Mouse (Mus musculus): ENCODE results near the gene Rab6a. TPM values are rescaled to one million over a fixed set of nuclear protein-coding genes. Genes with fewer than 3 reads are reported as not detected.
A peak's percentile ranks its signal among the peaks of the same experiment; 100 is the strongest.

Rab6a gene
- total and polyA plus RNA-seq, 2 experiments from 2014 or later: 289 to 363 TPM

DNA sequence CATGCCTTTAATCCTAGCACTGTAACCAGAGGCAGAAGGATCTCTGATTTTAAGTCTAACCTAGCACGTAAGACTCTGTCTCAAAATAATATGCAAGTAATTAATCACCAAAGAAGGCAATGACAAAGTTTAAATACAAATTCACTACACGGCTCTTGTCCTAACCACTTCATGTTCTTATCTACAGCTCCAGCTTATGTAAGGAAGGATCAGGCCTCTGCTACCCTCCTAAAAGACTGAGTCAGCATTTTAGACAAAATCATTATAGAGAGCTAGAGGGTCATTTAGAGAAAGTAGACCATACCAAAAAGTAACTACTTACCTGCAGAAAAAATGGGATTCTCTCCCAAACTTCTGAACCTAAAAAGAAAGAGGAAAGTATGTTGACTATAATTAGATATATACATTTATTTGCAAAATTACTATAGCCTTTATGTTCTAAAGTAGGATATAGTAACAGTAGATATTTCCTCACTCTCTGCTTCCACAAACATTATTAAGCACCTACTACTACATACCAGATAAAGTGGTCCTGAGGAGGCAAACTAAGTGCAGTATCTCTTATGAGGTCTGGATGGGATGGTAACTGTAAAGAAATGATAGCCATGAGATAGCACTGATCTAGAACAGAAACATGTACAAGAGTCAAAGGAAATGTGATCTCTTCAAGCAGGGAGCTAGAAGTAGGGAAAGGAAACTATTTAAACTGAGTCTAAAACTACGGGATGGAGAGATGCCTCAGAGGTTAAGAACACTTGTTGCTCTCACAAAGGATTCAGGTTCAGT, 36.1 kb upstream of the Rab6a start:
- Histone ChIP-seq H3K4me1 (ENCODE audit: insufficient read depth, low read length) (no peaks in the 10 kb centered on the region), H3K4me3 (ENCODE audit: low read depth, low read length) (no peak overlapping the region), H3K9ac (replicated peaks; ENCODE audit: low read length, poor library complexity, severe bottlenecking) (no peak overlapping the region), H3K4me2 (ENCODE audit: low read depth, low read length, poor library complexity, severe bottlenecking) (no peak overlapping the region), H3K9me3 (ENCODE audit: low read length) (no peaks in the 10 kb centered on the region), H3K36me3 (ENCODE audit: insufficient read depth, low read length) (peaks cover 10% of the 10 kb centered on the region; the same call in 1 of the 2 replicates), H3K27me3 (ENCODE audit: insufficient read depth, low read length) (no peaks in the 10 kb centered on the region), H3K27ac (ENCODE audit: low read depth, low read length) (no peak overlapping the region)
- no peak for TF ChIP-seq CTCF (IDR thresholded peaks at IDR 0.05)
- no peak for ATAC-seq (ENCODE audit: low FRiP score)
- 94% methylated on average over 3 of the region's 3 CpGs for WGBS
- DNase-seq (ENCODE audit: low spot score): no peak

DNA sequence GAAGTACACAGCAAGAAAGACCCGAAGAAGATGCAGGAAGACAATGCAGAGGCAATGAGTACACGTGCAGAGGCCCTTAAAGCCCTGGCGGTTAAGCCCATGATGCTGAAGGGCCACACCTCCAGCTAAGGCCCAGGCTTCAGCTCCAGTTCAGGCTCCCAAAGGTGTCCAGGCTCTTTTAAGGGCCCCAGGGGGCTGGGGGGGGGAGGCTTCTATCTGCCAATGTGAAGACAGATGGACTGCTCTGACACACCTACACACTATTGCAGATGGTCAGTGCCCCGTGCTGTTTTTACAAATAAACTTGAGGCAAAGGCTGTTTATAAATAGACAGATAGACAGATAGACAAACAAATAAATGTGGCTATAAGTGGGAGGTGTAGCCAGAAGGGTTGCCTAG, 35.1 kb upstream of the Rab6a start:
- Histone ChIP-seq H3K27me3 (ENCODE audit: insufficient read depth, low read length) (no peaks in the 10 kb centered on the region), H3K4me2 (ENCODE audit: low read depth, low read length, poor library complexity, severe bottlenecking) (no peak overlapping the region), H3K27ac (ENCODE audit: low read depth, low read length) (no peak overlapping the region), H3K36me3 (ENCODE audit: insufficient read depth, low read length) (peaks cover 10% of the 10 kb centered on the region; the same call in 1 of the 2 replicates), H3K9ac (replicated peaks; ENCODE audit: low read length, poor library complexity, severe bottlenecking) (no peak overlapping the region), H3K4me3 (ENCODE audit: low read depth, low read length) (no peak overlapping the region), H3K4me1 (ENCODE audit: insufficient read depth, low read length) (no peaks in the 10 kb centered on the region), H3K9me3 (ENCODE audit: low read length) (no peaks in the 10 kb centered on the region)
- DNase-seq (ENCODE audit: low spot score) (no peak), ATAC-seq (ENCODE audit: low FRiP score) (no peak)
- no peak for TF ChIP-seq CTCF (IDR thresholded peaks at IDR 0.05)
- 91% methylated on average over 4 of the region's 4 CpGs for WGBS

DNA sequence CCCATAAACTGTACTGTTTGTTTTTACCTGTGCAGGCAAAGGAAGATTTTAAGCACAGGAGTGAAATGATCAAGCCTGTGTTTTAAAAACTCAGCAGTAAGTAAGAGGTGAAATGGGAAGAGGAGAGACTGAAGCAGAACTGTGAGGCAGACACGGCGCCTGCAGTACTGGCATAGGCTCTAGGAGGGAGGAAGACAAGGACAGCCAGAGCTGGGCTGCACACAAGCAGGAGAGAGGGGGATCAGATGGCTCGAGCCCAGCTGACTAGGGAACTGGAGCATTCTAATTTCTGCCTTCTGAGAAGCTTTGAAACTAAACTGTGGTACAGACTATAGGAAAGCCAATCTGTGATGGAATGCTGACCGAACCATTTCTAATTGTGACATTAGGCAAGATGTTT, 34.5 kb upstream of the Rab6a start:
- Histone ChIP-seq H3K9ac (replicated peaks; ENCODE audit: low read length, poor library complexity, severe bottlenecking) (no peak overlapping the region), H3K36me3 (ENCODE audit: insufficient read depth, low read length) (peaks cover 10% of the 10 kb centered on the region; the same call in 1 of the 2 replicates), H3K4me2 (ENCODE audit: low read depth, low read length, poor library complexity, severe bottlenecking) (no peak overlapping the region), H3K4me3 (ENCODE audit: low read depth, low read length) (no peak overlapping the region), H3K27ac (ENCODE audit: low read depth, low read length) (no peak overlapping the region), H3K27me3 (ENCODE audit: insufficient read depth, low read length) (no peaks in the 10 kb centered on the region), H3K9me3 (ENCODE audit: low read length) (no peaks in the 10 kb centered on the region), H3K4me1 (ENCODE audit: insufficient read depth, low read length) (no peaks in the 10 kb centered on the region)
- no peak for ATAC-seq (ENCODE audit: low FRiP score)
- WGBS: 82% methylated on average over 4 of the region's 4 CpGs
- no peak for TF ChIP-seq CTCF (IDR thresholded peaks at IDR 0.05)
- no peak for DNase-seq (ENCODE audit: low spot score)

DNA sequence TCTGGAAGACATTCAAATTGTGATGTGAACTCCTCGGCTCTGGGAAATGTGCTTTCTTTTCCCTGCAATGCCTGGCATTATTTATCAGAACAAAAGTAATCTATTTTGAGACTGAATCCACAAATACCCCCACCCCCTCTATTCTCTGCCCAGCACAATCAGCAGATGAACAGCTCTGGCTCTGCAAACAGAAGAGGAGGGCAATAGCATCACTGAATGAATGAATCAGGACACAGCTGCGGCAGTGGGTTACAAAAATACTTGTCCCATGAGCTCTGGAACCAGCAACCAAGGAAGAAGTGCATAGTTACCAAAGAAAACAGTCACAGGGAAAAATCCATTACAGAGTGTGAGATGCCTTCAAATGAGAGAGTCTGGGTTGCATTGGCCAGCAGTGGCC, 28.4 kb upstream of the Rab6a start:
- WGBS: 66% methylated on average over 2 of the region's 2 CpGs
- no peak overlapping the region for H3K27ac ChIP-seq (ENCODE audit: low read depth, low read length)
- no peak overlapping the region for H3K4me2 ChIP-seq (ENCODE audit: low read depth, low read length, poor library complexity, severe bottlenecking)
- H3K27me3 ChIP-seq (ENCODE audit: insufficient read depth, low read length): no peaks in the 10 kb centered on the region
- H3K9ac ChIP-seq (replicated peaks; ENCODE audit: low read length, poor library complexity, severe bottlenecking): no peak overlapping the region
- 0 out of 2 replicates have a peak, but pooled peaks cover 4% of the 10 kb centered on the region for H3K36me3 ChIP-seq (ENCODE audit: insufficient read depth, low read length)
- H3K9me3 ChIP-seq (ENCODE audit: low read length): no peaks in the 10 kb centered on the region
- ATAC-seq (ENCODE audit: low FRiP score) (no peak), DNase-seq (ENCODE audit: low spot score) (no peak)
- no peaks in the 10 kb centered on the region for H3K4me1 ChIP-seq (ENCODE audit: insufficient read depth, low read length)
- TF ChIP-seq CTCF (IDR thresholded peaks at IDR 0.05): no peak
- H3K4me3 ChIP-seq (ENCODE audit: low read depth, low read length): no peak overlapping the region

DNA sequence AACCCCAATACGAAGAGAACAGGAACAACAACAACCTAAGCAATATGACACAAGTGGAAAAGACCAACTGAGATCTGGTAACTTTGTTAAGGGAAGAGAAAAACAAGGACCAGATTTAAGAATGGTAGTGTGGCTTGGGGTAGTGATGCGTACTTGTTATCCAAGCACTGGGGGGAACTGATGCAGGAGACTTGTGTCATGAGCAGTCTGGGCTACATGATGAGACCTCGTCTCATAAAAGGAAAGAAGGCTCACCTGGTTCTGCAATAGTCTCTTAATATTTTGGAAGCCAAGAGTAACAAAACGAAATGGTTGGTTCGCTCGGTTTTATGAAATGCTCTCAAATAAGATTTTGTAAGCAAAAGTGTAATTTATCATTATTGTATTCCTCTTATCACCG, 25.0 kb upstream of the Rab6a start:
- Histone ChIP-seq H3K27ac (ENCODE audit: low read depth, low read length) (peak overlapping the region; percentile 92), H3K36me3 (ENCODE audit: insufficient read depth, low read length) (no peaks in the 10 kb centered on the region), H3K27me3 (ENCODE audit: insufficient read depth, low read length) (no peaks in the 10 kb centered on the region), H3K4me3 (ENCODE audit: low read depth, low read length) (peak overlapping the region; percentile 43), H3K9me3 (ENCODE audit: low read length) (no peaks in the 10 kb centered on the region), H3K4me1 (ENCODE audit: insufficient read depth, low read length) (no peaks in the 10 kb centered on the region), H3K4me2 (ENCODE audit: low read depth, low read length, poor library complexity, severe bottlenecking) (peak overlapping the region; percentile 55), H3K9ac (replicated peaks; ENCODE audit: low read length, poor library complexity, severe bottlenecking) (peak overlapping the region; percentile 74)
- DNase-seq (ENCODE audit: low spot score): no peak
- no peak for TF ChIP-seq CTCF (IDR thresholded peaks at IDR 0.05)
- no peak for ATAC-seq (ENCODE audit: low FRiP score)
- WGBS: 38% methylated on average over 7 of the region's 7 CpGs

DNA sequence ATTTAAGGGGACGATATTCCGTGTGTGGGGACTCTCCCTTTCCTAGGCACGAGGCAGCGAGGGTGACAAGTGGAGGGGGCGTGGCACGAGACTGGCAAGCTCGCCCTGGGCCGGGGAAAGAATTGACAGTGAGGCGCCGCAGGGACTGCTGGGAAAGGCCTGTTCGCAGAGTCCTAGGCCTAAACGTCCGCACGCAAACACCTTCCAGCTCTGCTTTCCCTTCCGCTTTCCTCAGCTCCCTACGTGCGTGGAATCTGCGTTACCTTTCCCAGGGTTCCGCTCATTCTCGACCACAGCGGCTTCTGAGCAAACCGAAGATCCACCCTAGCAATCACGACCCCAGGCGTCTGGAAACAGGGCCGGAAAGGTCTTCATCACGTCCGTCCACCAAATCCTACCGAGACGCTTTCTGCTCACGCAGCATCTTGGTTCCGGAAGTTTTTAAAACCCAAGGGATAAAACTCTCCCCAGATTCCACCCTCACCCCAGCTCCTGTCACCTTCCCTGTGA, 24.4 kb upstream of the Rab6a start:
- H3K27ac ChIP-seq (ENCODE audit: low read depth, low read length): peak overlapping the region; percentile 92
- no peaks in the 10 kb centered on the region for H3K27me3 ChIP-seq (ENCODE audit: insufficient read depth, low read length)
- peak overlapping the region; percentile 55 for H3K4me2 ChIP-seq (ENCODE audit: low read depth, low read length, poor library complexity, severe bottlenecking)
- peak overlapping the region; percentile 43 for H3K4me3 ChIP-seq (ENCODE audit: low read depth, low read length)
- peak; percentile 2; the same call in 1 of the 2 replicates for TF ChIP-seq CTCF (IDR thresholded peaks at IDR 0.05)
- DNase-seq (ENCODE audit: low spot score) (peak; percentile 94), ATAC-seq (ENCODE audit: low FRiP score) (peak; percentile 93)
- no peaks in the 10 kb centered on the region for H3K9me3 ChIP-seq (ENCODE audit: low read length)
- peak overlapping the region; percentile 74 for H3K9ac ChIP-seq (replicated peaks; ENCODE audit: low read length, poor library complexity, severe bottlenecking)
- WGBS: under 1% methylated on average over 31 of the region's 31 CpGs
- no peaks in the 10 kb centered on the region for H3K4me1 ChIP-seq (ENCODE audit: insufficient read depth, low read length)
- no peaks in the 10 kb centered on the region for H3K36me3 ChIP-seq (ENCODE audit: insufficient read depth, low read length)
